Mouse (Mus musculus) colon, adult 2 months (tissue): ENCODE data around the gene Ect2. TPM values are rescaled to one million over a fixed set of nuclear protein-coding genes. Genes with fewer than 3 reads are reported as not detected.

Experiments
- polyA plus RNA-seq: library from polyadenylated mRNA; depleted of rRNA; stranded (reverse); fragments of >200 nt; gene quantifications from 2 replicates; pipeline ENCODE4 v1.2.3, GENCODE M21; 2012; rRNA removed

Gene Ect2
- polyA plus RNA-seq, result 1.3 and 2.1 TPM in 2 replicates

DNA sequence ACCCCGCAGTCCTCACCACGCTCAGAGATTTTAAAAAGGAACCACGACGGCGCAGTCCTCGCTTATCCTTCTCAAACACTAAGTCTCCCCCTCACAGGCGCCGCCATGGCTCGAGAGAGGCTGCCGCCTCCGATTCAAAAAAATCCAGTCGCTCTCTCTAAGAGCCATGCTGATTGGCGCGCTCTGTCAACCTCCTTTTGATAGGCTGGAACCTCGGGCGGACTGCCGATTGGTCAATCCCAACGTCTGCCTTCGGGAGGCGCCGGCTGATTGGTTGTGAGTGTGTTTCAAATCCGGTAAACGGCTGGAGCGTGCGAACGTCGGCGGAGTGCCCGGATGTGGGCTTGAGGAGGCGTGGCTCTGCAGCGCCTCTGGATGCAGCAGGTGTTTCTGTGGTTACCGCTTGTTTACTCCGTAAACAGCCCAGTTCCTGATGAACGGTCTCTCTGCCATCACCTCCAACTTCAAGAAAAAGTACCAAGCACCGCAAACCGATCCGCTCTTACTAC lies at the start of gene Ect2:
Gene Ect2, minus strand, starts transcription at position 178 of the 509 bp plus-strand sequence.

DNA sequence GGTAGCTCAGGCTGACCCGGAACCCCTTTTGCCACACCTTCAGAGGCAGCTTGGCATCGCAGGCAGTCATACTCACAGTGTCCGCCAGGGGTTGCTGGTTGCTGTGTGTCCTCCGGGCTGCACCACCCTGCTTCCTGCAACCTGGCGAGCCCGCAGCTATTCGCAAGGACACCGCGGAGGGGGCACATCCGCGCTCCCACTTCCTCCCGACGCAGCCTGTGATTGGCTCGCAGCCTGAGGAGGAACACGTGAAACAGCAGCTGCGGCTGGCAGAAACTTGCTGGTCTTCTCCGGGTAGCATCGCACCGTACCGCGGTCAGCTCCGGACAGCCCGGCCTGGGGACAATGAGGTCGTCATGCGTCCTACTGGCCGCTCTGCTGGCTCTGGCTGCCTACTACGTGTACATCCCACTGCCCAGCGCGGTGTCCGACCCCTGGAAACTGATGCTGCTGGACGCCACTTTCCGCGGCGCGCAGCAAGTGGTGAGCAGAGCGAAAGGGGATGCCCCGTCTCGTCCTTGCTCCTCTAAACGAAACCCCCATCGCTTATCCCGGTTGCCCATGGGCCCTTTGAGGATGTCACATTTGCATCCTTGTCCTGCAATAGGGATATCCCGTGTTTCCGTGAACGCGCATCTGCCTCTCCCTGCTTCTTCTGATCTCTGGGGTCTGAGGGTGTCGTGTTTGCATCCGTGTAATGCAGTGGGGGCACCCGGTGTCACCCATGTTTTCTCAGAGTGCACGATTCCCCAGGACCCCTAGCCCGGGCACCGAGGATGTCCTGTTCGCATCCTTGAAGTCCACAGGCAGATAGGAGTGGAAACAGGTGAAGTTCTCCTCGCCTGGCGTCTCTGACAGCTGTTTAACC lies 29.3 kb upstream of the Ect2 start, which contains the start of gene Nceh1:
Gene Nceh1, plus strand, starts transcription at position 233 of the 868 bp plus-strand sequence.

Other genes starting within 250 kb of the Ect2 start
- gene Nceh1, start 29.1 kb upstream of the Ect2 start, polyA plus RNA-seq, result 33.5 and 59.1 TPM in 2 replicates
- gene Tnfsf10, start 163.2 kb upstream of the Ect2 start, polyA plus RNA-seq, result 1.7 and 2.6 TPM in 2 replicates
- gene Ghsr, start 217.5 kb upstream of the Ect2 start, polyA plus RNA-seq, result not detected in 2 replicates